Mouse (Mus musculus) bone marrow, adult 2 months (tissue): ENCODE measurements around the gene Sgms1.

ENCODE experiments used
- CTCF ChIP-seq: fragments of 200-500 bp; IDR thresholded peaks from 2 replicates; pipeline ENCODE4 v1.5.1; 2011; ENCODE audit warnings: low read length, control low read depth; ENCODE audit not compliant: control insufficient read depth, insufficient read depth
- POLR2A ChIP-seq: fragments of 200-500 bp; IDR thresholded peaks from 2 replicates; pipeline ENCODE4 v1.6.1; 2011; ENCODE audit warnings: low read depth, mild to moderate bottlenecking, control low read depth, low read length, borderline replicate concordance; ENCODE audit not compliant: control insufficient read depth

- TF ChIP-seq POLR2A (no peak), CTCF (no peak)
Measured at GRCm38 (mm10) chr19:32271455-32272200, 117.9 kb downstream of the Sgms1 start.
